Mouse (Mus musculus) kidney, embryonic 15.5 days (tissue): ENCODE measurements around the gene Klk1. TPM values are rescaled to one million over a fixed set of nuclear protein-coding genes. Genes with fewer than 3 reads are reported as not detected.

Source experiments
- ATAC-seq: fragments of 200-750 bp; cut with Nextera tagmentation; replicated peaks from 2 replicates; pipeline ENCODE4 v1.8.0; 2017; ENCODE audit warnings: moderate TSS enrichment; ENCODE audit not compliant: low FRiP score
- H3K27ac ChIP-seq: fragments of 300-500 bp; sonication (generic); 2 replicates; pipeline ENCODE4 v1.5.1; 2015; ENCODE audit warnings: mild to moderate bottlenecking, inconsistent platforms
- H3K27me3 ChIP-seq: fragments of 300-500 bp; sonication (generic); 2 replicates; pipeline ENCODE4 v1.6.1; 2015; ENCODE audit warnings: inconsistent platforms
- H3K36me3 ChIP-seq: fragments of 300-500 bp; sonication (generic); 2 replicates; pipeline ENCODE4 v1.6.1; 2015; ENCODE audit warnings: inconsistent platforms
- H3K4me1 ChIP-seq: fragments of 300-500 bp; sonication (generic); 2 replicates; pipeline ENCODE4 v1.6.1; 2015; ENCODE audit warnings: inconsistent platforms
- H3K4me2 ChIP-seq: fragments of 300-500 bp; sonication (generic); 2 replicates; pipeline ENCODE4 v1.6.1; 2015; ENCODE audit warnings: moderate library complexity, mild to moderate bottlenecking, inconsistent platforms
- H3K4me3 ChIP-seq: fragments of 300-500 bp; sonication (generic); replicated peaks from 2 replicates; pipeline ENCODE4 v1.5.1; 2015; ENCODE audit warnings: mild to moderate bottlenecking, inconsistent platforms
- H3K9ac ChIP-seq: fragments of 300-500 bp; sonication (generic); 2 replicates; pipeline ENCODE4 v1.6.1; 2015; ENCODE audit warnings: mild to moderate bottlenecking, inconsistent platforms
- H3K9me3 ChIP-seq: fragments of 300-500 bp; sonication (generic); replicated peaks from 2 replicates; pipeline ENCODE4 v1.6.1; 2016; ENCODE audit warnings: inconsistent platforms
- WGBS: fragments of 180-500 bp; shearing (Covaris S2); methylation state at CpG from one replicate; pipeline ENCODE4 v1.1.7; 2015; ENCODE audit warnings: mixed read lengths; 5-methylcytosine and 5-hydroxymethylcytosine counted together
- polyA plus RNA-seq: library from polyadenylated mRNA; unstranded; fragments of >200 nt; fragmentation: Nextera tagmentation; extraction: Ambion mirVana; gene quantifications from 2 replicates; pipeline ENCODE4 v1.2.1, GENCODE M21; 2015

The Klk1 gene
- polyA plus RNA-seq, 1 experiment from 2014 or later: 4.1 TPM

GRCm38 (mm10) chr7:44257278-44257677 lies 32.1 kb downstream of the Klk1 start, which contains the start of gene Acp4:
Gene Acp4, minus strand, starts transcription at chr7:44257378.
- H3K27ac ChIP-seq: no peak within 1 kb of the TSS
- H3K4me1 ChIP-seq: 0 out of 2 replicates have a peak, but pooled peaks cover 4% of the 10 kb centered on the region
- no peaks in the 10 kb centered on the region for H3K27me3 ChIP-seq
- H3K4me2 ChIP-seq: no peak within 1 kb of the TSS
- H3K9me3 ChIP-seq: no peaks in the 10 kb centered on the region
- no peak for ATAC-seq
- H3K4me3 ChIP-seq: no peak within 1 kb of the TSS
- no peak within 1 kb of the TSS for H3K9ac ChIP-seq
- peaks cover 19% of the 10 kb centered on the region for H3K36me3 ChIP-seq
- 79% methylated on average over 4 of the region's 4 CpGs for WGBS

GRCm38 (mm10) chr7:44260410-44260809 lies 35.2 kb downstream of the Klk1 start:
- peaks cover 6% of the 10 kb centered on the region for H3K4me1 ChIP-seq

GRCm38 (mm10) chr7:44261147-44261546 lies 36.0 kb downstream of the Klk1 start, which contains the start of gene Gm15517:
Gene Gm15517, plus strand, starts transcription at chr7:44261447.
- H3K36me3 ChIP-seq: no peaks in the 10 kb centered on the region
- no peak within 1 kb of the TSS for H3K9ac ChIP-seq
- ATAC-seq: no peak
- peaks cover 24% of the 10 kb centered on the region for H3K27me3 ChIP-seq
- no peaks in the 10 kb centered on the region for H3K9me3 ChIP-seq
- no peak within 1 kb of the TSS for H3K4me2 ChIP-seq
- no peak within 1 kb of the TSS for H3K4me3 ChIP-seq
- peaks cover 6% of the 10 kb centered on the region for H3K4me1 ChIP-seq
- WGBS: 54% methylated on average over 5 of the region's 5 CpGs
- H3K27ac ChIP-seq: no peak within 1 kb of the TSS

More at GRCm38 (mm10) chr7:44260410-44260809, 35.2 kb downstream of the Klk1 start:
- Histone ChIP-seq H3K9me3 (no peaks in the 10 kb centered on the region), H3K4me3 (no peak overlapping the region), H3K27me3 (peaks cover 21% of the 10 kb centered on the region), H3K36me3 (no peaks in the 10 kb centered on the region), H3K4me2 (no peak overlapping the region), H3K27ac (no peak overlapping the region), H3K9ac (no peak overlapping the region)
- 75% methylated on average over 6 of the region's 6 CpGs for WGBS
- no peak for ATAC-seq

- no peak overlapping the region for H3K27ac ChIP-seq
- H3K9me3 ChIP-seq: no peaks in the 10 kb centered on the region
- no peaks in the 10 kb centered on the region for H3K36me3 ChIP-seq
- WGBS: 3% methylated on average over 34 of the region's 34 CpGs
- ATAC-seq: peak; percentile 63
- H3K27me3 ChIP-seq: peaks cover 32% of the 10 kb centered on the region
- H3K9ac ChIP-seq: 0 out of 2 replicates have a peak overlapping the region, but pooled peaks have one; percentile 5
- peaks cover 6% of the 10 kb centered on the region for H3K4me1 ChIP-seq
- H3K4me2 ChIP-seq: peak overlapping the region; percentile 59
- H3K4me3 ChIP-seq: peak overlapping the region; percentile 28
Observed at GRCm38 (mm10) chr7:44262791-44263643, 37.9 kb downstream of the Klk1 start.

- Histone ChIP-seq H3K27me3 (peaks cover 30% of the 10 kb centered on the region), H3K4me1 (peaks cover 3% of the 10 kb centered on the region), H3K27ac (no peak overlapping the region), H3K36me3 (no peaks in the 10 kb centered on the region), H3K9me3 (no peaks in the 10 kb centered on the region), H3K4me3 (no peak overlapping the region), H3K4me2 (no peak overlapping the region), H3K9ac (no peak overlapping the region)
- 75% methylated on average over 11 of the region's 11 CpGs for WGBS
- ATAC-seq: no peak
Observed at GRCm38 (mm10) chr7:44268117-44268516, 43.0 kb downstream of the Klk1 start.

GRCm38 (mm10) chr7:44269397-44269796 lies 44.2 kb downstream of the Klk1 start:
- no peak overlapping the region for H3K4me2 ChIP-seq
- H3K4me3 ChIP-seq: no peak overlapping the region
- no peak for ATAC-seq
- 96% methylated on average over 2 of the region's 2 CpGs for WGBS
- H3K27me3 ChIP-seq: peaks cover 29% of the 10 kb centered on the region
- no peak overlapping the region for H3K9ac ChIP-seq
- H3K27ac ChIP-seq: no peak overlapping the region
- H3K36me3 ChIP-seq: no peaks in the 10 kb centered on the region
- no peaks in the 10 kb centered on the region for H3K9me3 ChIP-seq
- no peaks in the 10 kb centered on the region for H3K4me1 ChIP-seq

GRCm38 (mm10) chr7:44271309-44271708 lies 46.1 kb downstream of the Klk1 start:
- no peak overlapping the region for H3K4me2 ChIP-seq
- no peaks in the 10 kb centered on the region for H3K4me1 ChIP-seq
- ATAC-seq: no peak
- no peaks in the 10 kb centered on the region for H3K36me3 ChIP-seq
- no peak overlapping the region for H3K4me3 ChIP-seq
- H3K9me3 ChIP-seq: no peaks in the 10 kb centered on the region
- no peak overlapping the region for H3K27ac ChIP-seq
- 77% methylated on average over 2 of the region's 2 CpGs for WGBS
- H3K27me3 ChIP-seq: peaks cover 32% of the 10 kb centered on the region
- H3K9ac ChIP-seq: no peak overlapping the region

- 89% methylated on average over 7 of the region's 7 CpGs for WGBS
- Histone ChIP-seq H3K27ac (no peak overlapping the region), H3K4me1 (no peaks in the 10 kb centered on the region)
Observed at GRCm38 (mm10) chr7:44272546-44272945, 47.4 kb downstream of the Klk1 start.

GRCm38 (mm10) chr7:44273446-44273845 lies 48.3 kb downstream of the Klk1 start:
- Histone ChIP-seq H3K4me1 (no peaks in the 10 kb centered on the region), H3K4me3 (no peak overlapping the region), H3K36me3 (no peaks in the 10 kb centered on the region), H3K9ac (no peak overlapping the region), H3K27ac (no peak overlapping the region), H3K27me3 (peaks cover 24% of the 10 kb centered on the region), H3K9me3 (no peaks in the 10 kb centered on the region), H3K4me2 (no peak overlapping the region)
- 66% methylated on average over 7 of the region's 7 CpGs for WGBS
- no peak for ATAC-seq

More at GRCm38 (mm10) chr7:44272546-44272945, 47.4 kb downstream of the Klk1 start:
- Histone ChIP-seq H3K4me2 (no peak overlapping the region), H3K36me3 (no peaks in the 10 kb centered on the region), H3K4me3 (no peak overlapping the region), H3K27me3 (peaks cover 24% of the 10 kb centered on the region), H3K9ac (no peak overlapping the region), H3K9me3 (no peaks in the 10 kb centered on the region)
- no peak for ATAC-seq

GRCm38 (mm10) chr7:44274096-44274495 lies 48.9 kb downstream of the Klk1 start:
- Histone ChIP-seq H3K4me1 (no peaks in the 10 kb centered on the region), H3K9me3 (no peaks in the 10 kb centered on the region), H3K4me3 (no peak overlapping the region), H3K27ac (no peak overlapping the region), H3K4me2 (no peak overlapping the region), H3K36me3 (no peaks in the 10 kb centered on the region), H3K27me3 (peaks cover 24% of the 10 kb centered on the region), H3K9ac (no peak overlapping the region)
- WGBS: 30% methylated on average over 11 of the region's 11 CpGs
- ATAC-seq: no peak

- no peaks in the 10 kb centered on the region for H3K36me3 ChIP-seq
- no peak overlapping the region for H3K4me3 ChIP-seq
- no peak overlapping the region for H3K9ac ChIP-seq
- peaks cover 24% of the 10 kb centered on the region for H3K27me3 ChIP-seq
- no peak overlapping the region for H3K27ac ChIP-seq
- no peaks in the 10 kb centered on the region for H3K9me3 ChIP-seq
- 67% methylated on average over 3 of the region's 3 CpGs for WGBS
- H3K4me1 ChIP-seq: no peaks in the 10 kb centered on the region
- ATAC-seq: no peak
- H3K4me2 ChIP-seq: no peak overlapping the region
Observed at GRCm38 (mm10) chr7:44275546-44275945, 50.4 kb downstream of the Klk1 start.

GRCm38 (mm10) chr7:44276461-44277249 lies 51.5 kb downstream of the Klk1 start:
- no peak overlapping the region for H3K27ac ChIP-seq
- H3K4me3 ChIP-seq: no peak overlapping the region
- H3K4me2 ChIP-seq: no peak overlapping the region
- H3K36me3 ChIP-seq: no peaks in the 10 kb centered on the region
- no peak overlapping the region for H3K9ac ChIP-seq
- no peaks in the 10 kb centered on the region for H3K4me1 ChIP-seq
- WGBS: 78% methylated on average over 10 of the region's 10 CpGs
- no peaks in the 10 kb centered on the region for H3K9me3 ChIP-seq
- ATAC-seq: no peak
- peaks cover 24% of the 10 kb centered on the region for H3K27me3 ChIP-seq
